Comparison of ENCODE assay signal across 8 mouse cellular contexts in the genomic region with DNA sequence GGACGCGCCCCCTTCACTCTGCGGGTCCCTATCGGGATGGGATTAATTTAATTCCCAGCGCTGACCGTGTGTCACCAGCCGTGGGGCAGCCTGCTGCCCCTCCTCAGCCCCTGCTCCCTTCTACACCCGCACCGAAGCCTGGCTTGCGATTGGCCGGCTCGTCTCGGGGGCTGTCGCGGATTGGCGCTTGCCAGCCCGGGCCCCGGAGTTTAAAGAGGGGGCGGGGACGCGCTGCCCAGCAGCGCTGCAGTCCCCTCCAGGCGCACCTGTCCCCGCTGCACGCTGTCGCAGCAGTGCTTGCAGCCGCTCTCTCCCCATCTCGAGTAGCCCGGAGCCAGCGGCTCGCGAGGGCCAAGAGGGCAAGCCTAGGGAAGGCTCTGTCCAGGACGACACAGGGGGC. TPM values are rescaled to one million over a fixed set of nuclear protein-coding genes. Genes with fewer than 3 reads are reported as not detected.
DNase-seq lines count a peak whose midpoint lies in the region; ATAC-seq lines count a peak whose summit lies in the region.

Gene Cldn11, plus strand, starts transcription at position 215 of the 400 bp plus-strand sequence.

- DNase-seq in right cerebral cortex, adult 18-20 months = peak; percentile 50
- no peak for DNase-seq in right cerebral cortex, adult 2 months (ENCODE audit: low spot score in 2 of 2)
- peak; percentile 88 for DNase-seq in embryonic facial prominence, embryonic 10.5 days (ENCODE audit: low spot score)
- peak; percentile 68 for DNase-seq in left cerebral cortex, postnatal 4 days
- DNase-seq in midbrain, embryonic 11.5 days (ENCODE audit: low spot score, missing footprints) = peak; percentile 94
- DNase-seq in thymus, postnatal 25 days = peak; percentile 25
- DNase-seq in MN1 (ENCODE audit: low spot score) = no peak

- no peaks in the 10 kb centered on the region for H3K9me3 ChIP-seq in embryonic facial prominence, embryonic 10.5 days
- H3K9me3 ChIP-seq in hindbrain, embryonic 15.5 days = no peaks in the 10 kb centered on the region
- no peaks in the 10 kb centered on the region for H3K9me3 ChIP-seq in midbrain, embryonic 11.5 days (ENCODE audit: control insufficient read depth, low read length)

- peak within 1 kb of the TSS; percentile 59 for H3K4me3 ChIP-seq in embryonic facial prominence, embryonic 10.5 days
- peak within 1 kb of the TSS; percentile 48 for H3K4me3 ChIP-seq in hindbrain, embryonic 15.5 days
- H3K4me3 ChIP-seq in midbrain, embryonic 11.5 days (ENCODE audit: low read depth, low read length) = peak within 1 kb of the TSS; percentile 38

- H3K27me3 ChIP-seq in embryonic facial prominence, embryonic 10.5 days (replicated peaks; ENCODE audit: low read depth, poor library complexity, severe bottlenecking) = peaks cover 52% of the 10 kb centered on the region
- H3K27me3 ChIP-seq in hindbrain, embryonic 15.5 days = peaks cover 24% of the 10 kb centered on the region
- peaks cover 14% of the 10 kb centered on the region for H3K27me3 ChIP-seq in midbrain, embryonic 11.5 days (ENCODE audit: control insufficient read depth, insufficient read depth, low read length)

- H3K4me1 ChIP-seq in embryonic facial prominence, embryonic 10.5 days = peaks cover 22% of the 10 kb centered on the region
- H3K4me1 ChIP-seq in hindbrain, embryonic 15.5 days (replicated peaks) = peaks cover 16% of the 10 kb centered on the region
- peaks cover 3% of the 10 kb centered on the region; the same call in 1 of the 2 replicates for H3K4me1 ChIP-seq in midbrain, embryonic 11.5 days (ENCODE audit: control insufficient read depth, insufficient read depth, low read length)

- H3K27ac ChIP-seq in embryonic facial prominence, embryonic 10.5 days (replicated peaks) = 0 out of 2 replicates have a peak within 1 kb of the TSS, but pooled peaks have one; percentile 16
- H3K27ac ChIP-seq in hindbrain, embryonic 15.5 days (replicated peaks) = no peak within 1 kb of the TSS
- H3K27ac ChIP-seq in midbrain, embryonic 11.5 days (ENCODE audit: low read depth, low read length) = no peak within 1 kb of the TSS

- peak within 1 kb of the TSS; percentile 81 for H3K4me2 ChIP-seq in hindbrain, embryonic 15.5 days
- H3K4me2 ChIP-seq in midbrain, embryonic 11.5 days = peak within 1 kb of the TSS; percentile 89

- no peaks in the 10 kb centered on the region for H3K36me3 ChIP-seq in embryonic facial prominence, embryonic 10.5 days (replicated peaks)
- H3K36me3 ChIP-seq in hindbrain, embryonic 15.5 days = no peaks in the 10 kb centered on the region
- no peaks in the 10 kb centered on the region for H3K36me3 ChIP-seq in midbrain, embryonic 11.5 days (ENCODE audit: control insufficient read depth, insufficient read depth, low read length)

- peak; percentile 84 for ATAC-seq in hindbrain, embryonic 15.5 days (ENCODE audit: low FRiP score, low read depth)
- peak; percentile 90 for ATAC-seq in midbrain, embryonic 11.5 days (ENCODE audit: low FRiP score)

- intact Hi-C loops in left cerebral cortex, postnatal 4 days (cut with DNase I) = loop anchor here (5.0 kb wide), 1 partner anchor 618 kb away; no protein-coding TSS in a partner anchor

- WGBS in embryonic facial prominence, embryonic 10.5 days = under 1% methylated on average over 33 of the region's 33 CpGs
- WGBS in hindbrain, embryonic 15.5 days = under 1% methylated on average over 33 of the region's 33 CpGs
- under 1% methylated on average over 33 of the region's 33 CpGs for WGBS in midbrain, embryonic 11.5 days

- H3K9ac ChIP-seq in hindbrain, embryonic 15.5 days = peak within 1 kb of the TSS; percentile 45
- peak within 1 kb of the TSS; percentile 33; the same call in 1 of the 2 replicates for H3K9ac ChIP-seq in midbrain, embryonic 11.5 days (ENCODE audit: low read length)

RNA-seq across cellular contexts. Expression of gene Cldn11, which starts in this region (rescaled TPM):
- polyA plus RNA-seq in embryonic facial prominence, embryonic 10.5 days (2016; fragmentation: Nextera tagmentation; extraction: Ambion mirVana) = 11.2 and 19.4 TPM in 2 replicates
- 55.6 and 76.0 TPM in 2 replicates for polyA plus RNA-seq in hindbrain, embryonic 15.5 days (2015; fragmentation: Nextera tagmentation; extraction: Ambion mirVana)
- total RNA-seq in left cerebral cortex, postnatal 4 days (2021) = 10 to 100 TPM; 14.1 to 17.3 TPM
- 8.7 and 9.6 TPM in 2 replicates for polyA plus RNA-seq in midbrain, embryonic 11.5 days (2014; fragmentation: Nextera tagmentation; extraction: Ambion mirVana)

Comparison
In these comparisons a context has a peak if more than half of its experiments do, and no peak if none do; other contexts are left out.
1. DNase-seq: peak in right cerebral cortex, adult 18-20 months (single experiment), embryonic facial prominence, embryonic 10.5 days (single experiment), left cerebral cortex, postnatal 4 days (single experiment), midbrain, embryonic 11.5 days (single experiment) and thymus, postnatal 25 days (single experiment); none in right cerebral cortex, adult 2 months (0 of 2) and MN1 (single experiment).
2. Peak in every context shown above with its lines, with median percentiles within 50 percentile points of each other: H3K4me3 ChIP-seq.